Mouse (Mus musculus) embryo, embryonic 10 days (tissue): ENCODE results near the gene Ak9.
"Not testable (repeated sequence)": the region's sequence is repeated elsewhere in the genome, so short reads cannot be mapped to it uniquely, and the experiment has no call there.

ENCODE experiments used
- DNase-seq: peaks from one replicate; pipeline ENCODE4 v3.0.0-alpha.2; 2015; ENCODE audit warnings: low spot score

Gene Ak9

GRCm38 (mm10) chr10:41332533-41333043, 28.8 kb downstream of the Ak9 start:
- no peak for DNase-seq

GRCm38 (mm10) chr10:41341346-41341745, 37.6 kb downstream of the Ak9 start:
- DNase-seq = no peak

- no peak for DNase-seq
These were observed 61.3 kb downstream of the Ak9 start for GRCm38 (mm10) chr10:41365086-41365485.

- no peak for DNase-seq
These were observed 76.7 kb downstream of the Ak9 start for GRCm38 (mm10) chr10:41380466-41380865.

- no peak for DNase-seq
These were observed 81.9 kb downstream of the Ak9 start for GRCm38 (mm10) chr10:41385506-41386221.

GRCm38 (mm10) chr10:41393555-41393954, 89.8 kb downstream of the Ak9 start:
- DNase-seq = no peak

GRCm38 (mm10) chr10:41401097-41401496, 97.3 kb downstream of the Ak9 start:
- no peak for DNase-seq

- no peak for DNase-seq
These were observed 99.6 kb downstream of the Ak9 start for GRCm38 (mm10) chr10:41403364-41403763.

GRCm38 (mm10) chr10:41403893-41404612, 100.3 kb downstream of the Ak9 start:
- DNase-seq = no peak

GRCm38 (mm10) chr10:41410176-41410575, 106.4 kb downstream of the Ak9 start:
- DNase-seq = not testable (repeated sequence)

- not testable (repeated sequence) for DNase-seq
These were observed 107.0 kb downstream of the Ak9 start for GRCm38 (mm10) chr10:41410821-41411220.

GRCm38 (mm10) chr10:41413471-41413870, 109.7 kb downstream of the Ak9 start:
- DNase-seq = not testable (repeated sequence)

GRCm38 (mm10) chr10:41415368-41415767, 111.6 kb downstream of the Ak9 start:
- not testable (repeated sequence) for DNase-seq

GRCm38 (mm10) chr10:41420496-41421200, 116.9 kb downstream of the Ak9 start:
- DNase-seq = no peak

GRCm38 (mm10) chr10:41423681-41424080, 119.9 kb downstream of the Ak9 start:
- no peak for DNase-seq

GRCm38 (mm10) chr10:41426368-41426767, 122.6 kb downstream of the Ak9 start:
- no peak for DNase-seq

GRCm38 (mm10) chr10:41434624-41435023, 130.8 kb downstream of the Ak9 start:
- peak; percentile 76 for DNase-seq

- DNase-seq = no peak
These were observed 131.4 kb downstream of the Ak9 start for GRCm38 (mm10) chr10:41435141-41435540.

- DNase-seq = no peak
These were observed 144.4 kb downstream of the Ak9 start for GRCm38 (mm10) chr10:41448216-41448615.

GRCm38 (mm10) chr10:41449684-41450083, 145.9 kb downstream of the Ak9 start:
- DNase-seq = peak; percentile 50

- peak; percentile 89 for DNase-seq
These were observed 146.4 kb downstream of the Ak9 start, which contains the start of gene Zbtb24 for GRCm38 (mm10) chr10:41450137-41450670. Gene Zbtb24, plus strand, starts transcription at chr10:41450383.
